Mouse (Mus musculus) kidney, embryonic 14.5 days (tissue): ENCODE data around the gene Ezr. TPM values are rescaled to one million over a fixed set of nuclear protein-coding genes. Genes with fewer than 3 reads are reported as not detected.

Experiments used
- ATAC-seq: fragments of 200-750 bp; cut with Nextera tagmentation; 2 replicates; pipeline ENCODE4 v1.8.0; 2017; ENCODE audit warnings: moderate number of reproducible peaks, mild to moderate bottlenecking, moderate TSS enrichment, moderate library complexity; ENCODE audit not compliant: low FRiP score, low TSS enrichment
- H3K27ac ChIP-seq: fragments of 300-500 bp; sonication (generic); 2 replicates; pipeline ENCODE4 v1.5.1; 2014; ENCODE audit warnings: low read depth, mild to moderate bottlenecking, low read length, moderate library complexity, mixed read lengths
- H3K27me3 ChIP-seq: fragments of 300-500 bp; sonication (generic); 2 replicates; pipeline ENCODE4 v1.6.1; 2014; ENCODE audit warnings: mild to moderate bottlenecking, low read length; ENCODE audit not compliant: control insufficient read depth, insufficient read depth
- H3K36me3 ChIP-seq: fragments of 300-500 bp; sonication (generic); 2 replicates; pipeline ENCODE4 v1.6.1; 2014; ENCODE audit warnings: low read length, mixed read lengths; ENCODE audit not compliant: control insufficient read depth, insufficient read depth
- H3K4me1 ChIP-seq: fragments of 300-500 bp; sonication (generic); 2 replicates; pipeline ENCODE4 v1.6.1; 2014; ENCODE audit warnings: low read length, mixed read lengths; ENCODE audit not compliant: control insufficient read depth, insufficient read depth
- H3K4me2 ChIP-seq: fragments of 300-500 bp; sonication (generic); replicated peaks from 2 replicates; pipeline ENCODE4 v1.6.1; 2014; ENCODE audit warnings: low read depth, mild to moderate bottlenecking, low read length
- H3K4me3 ChIP-seq: fragments of 300-500 bp; sonication (generic); 2 replicates; pipeline ENCODE4 v1.5.1; 2014; ENCODE audit warnings: mild to moderate bottlenecking, low read length
- H3K9ac ChIP-seq: fragments of 300-500 bp; sonication (generic); 2 replicates; pipeline ENCODE4 v1.6.1; 2014; ENCODE audit warnings: low read depth, mild to moderate bottlenecking, low read length, moderate library complexity
- H3K9me3 ChIP-seq: fragments of 300-500 bp; sonication (generic); 2 replicates; pipeline ENCODE4 v1.6.1; 2016; ENCODE audit warnings: low read length; ENCODE audit not compliant: control insufficient read depth
- WGBS: fragments of 180-500 bp; shearing (Covaris S2); extraction: QIAGEN DNeasy Blood & Tissue Kit; methylation state at CpG from one replicate; pipeline ENCODE4 v1.1.7; 2014; 5-methylcytosine and 5-hydroxymethylcytosine counted together
- polyA plus RNA-seq: library from polyadenylated mRNA; unstranded; fragments of >200 nt; fragmentation: Nextera tagmentation; extraction: Ambion mirVana; gene quantifications from 2 replicates; pipeline ENCODE4 v1.2.1, GENCODE M21; 2014

Gene Ezr
- polyA plus RNA-seq, 1 experiment from 2014 or later: 158 TPM

DNA sequence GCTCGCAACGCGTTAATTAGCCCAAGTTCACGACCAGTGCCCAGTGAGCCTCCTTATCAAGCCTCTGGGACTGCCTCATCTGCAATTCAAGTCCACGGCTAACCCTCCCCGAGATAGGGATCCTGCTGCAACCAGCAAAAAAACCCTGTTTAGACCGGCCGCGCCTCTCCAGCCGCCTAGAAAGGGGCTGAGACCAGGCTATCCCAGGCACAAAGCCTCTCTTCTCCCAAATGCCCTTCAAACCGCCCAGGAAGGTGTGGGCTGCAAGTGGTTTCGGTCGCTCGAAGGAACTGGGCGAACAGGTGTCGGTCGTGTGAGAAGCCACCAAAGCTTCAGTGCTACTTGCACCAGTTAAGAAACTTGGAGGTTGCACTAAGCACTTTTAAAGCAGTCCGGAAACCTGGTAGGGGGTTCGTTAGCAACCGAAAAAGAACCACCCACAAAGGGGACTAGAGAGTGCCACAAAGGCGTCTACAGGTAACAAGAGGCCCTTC is 504 bp downstream of the Ezr start:
- WGBS: 1% methylated on average over 21 of the region's 21 CpGs
- H3K27ac ChIP-seq: peak overlapping the region; percentile 90
- peak overlapping the region; percentile 88 for H3K4me2 ChIP-seq
- H3K4me1 ChIP-seq: peaks cover 23% of the 10 kb centered on the region
- no peaks in the 10 kb centered on the region for H3K36me3 ChIP-seq
- H3K9ac ChIP-seq: peak overlapping the region; percentile 89
- H3K27me3 ChIP-seq: no peaks in the 10 kb centered on the region
- ATAC-seq: 0 out of 2 replicates have a peak, but pooled peaks have one; percentile 3
- peak overlapping the region; percentile 83 for H3K4me3 ChIP-seq
- no peaks in the 10 kb centered on the region for H3K9me3 ChIP-seq

DNA sequence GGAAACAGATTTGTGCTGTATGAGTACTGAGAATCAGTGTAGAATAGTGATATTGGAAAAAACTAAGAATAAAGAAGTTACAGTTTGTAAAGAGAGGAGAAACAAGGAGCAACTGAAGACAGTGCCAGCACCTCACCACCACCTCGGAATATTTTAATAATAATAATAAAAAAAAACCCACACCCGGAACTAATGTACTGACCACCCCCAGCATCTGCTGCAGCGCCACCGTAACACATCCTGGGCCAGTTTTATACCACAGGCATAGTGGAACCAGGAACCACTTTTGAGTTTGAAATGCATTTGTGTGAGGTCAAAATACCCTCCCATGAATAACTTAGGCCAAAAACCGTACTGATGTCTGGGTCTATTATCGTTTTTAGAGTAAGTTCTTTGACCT is 1.3 kb downstream of the Ezr start:
- Histone ChIP-seq H3K27ac (no peak overlapping the region), H3K4me1 (peaks cover 28% of the 10 kb centered on the region), H3K27me3 (no peaks in the 10 kb centered on the region), H3K4me2 (peak overlapping the region; percentile 88), H3K4me3 (peak overlapping the region; percentile 83), H3K36me3 (no peaks in the 10 kb centered on the region), H3K9ac (peak overlapping the region; percentile 89; the same call in 1 of the 2 replicates), H3K9me3 (no peaks in the 10 kb centered on the region)
- 46% methylated on average over 6 of the region's 6 CpGs for WGBS
- no peak for ATAC-seq

DNA sequence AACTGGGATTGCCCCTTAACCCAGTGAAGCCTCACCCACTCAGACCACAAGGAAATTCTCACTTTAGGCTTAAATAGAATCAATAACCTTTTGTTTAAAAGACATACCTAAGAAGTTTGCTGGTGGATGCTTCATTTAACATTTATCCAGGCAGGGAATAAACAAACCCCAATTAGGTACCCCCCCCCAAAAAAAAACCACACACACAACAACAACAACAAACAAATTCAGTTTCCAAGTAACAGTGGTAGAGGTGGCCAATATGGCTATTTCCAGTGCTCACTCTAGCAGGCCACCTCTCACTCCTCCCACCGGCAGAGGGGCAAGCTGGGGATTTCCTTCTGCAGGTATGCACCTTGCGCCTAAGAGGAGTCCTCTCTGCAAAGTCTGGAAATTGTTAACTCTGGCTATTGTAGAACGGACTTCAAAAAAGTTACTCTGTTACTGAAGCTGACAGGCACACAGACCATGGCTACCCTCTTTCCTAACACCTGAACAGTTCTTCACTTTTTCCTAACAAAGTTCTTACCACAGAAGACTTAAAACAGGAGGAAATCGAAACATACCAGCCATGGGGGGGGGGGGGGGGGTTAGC is 2.0 kb downstream of the Ezr start:
- H3K27ac ChIP-seq: no peak overlapping the region; the same call in 1 of the 2 replicates
- ATAC-seq: no peak
- no peaks in the 10 kb centered on the region for H3K36me3 ChIP-seq
- H3K27me3 ChIP-seq: no peaks in the 10 kb centered on the region
- WGBS: 50% methylated on average over 4 of the region's 4 CpGs
- peaks cover 28% of the 10 kb centered on the region for H3K4me1 ChIP-seq
- peak overlapping the region; percentile 83 for H3K4me3 ChIP-seq
- H3K9me3 ChIP-seq: no peaks in the 10 kb centered on the region
- H3K9ac ChIP-seq: 0 out of 2 replicates have a peak overlapping the region, but pooled peaks have one; percentile 18
- H3K4me2 ChIP-seq: peak overlapping the region; percentile 88

DNA sequence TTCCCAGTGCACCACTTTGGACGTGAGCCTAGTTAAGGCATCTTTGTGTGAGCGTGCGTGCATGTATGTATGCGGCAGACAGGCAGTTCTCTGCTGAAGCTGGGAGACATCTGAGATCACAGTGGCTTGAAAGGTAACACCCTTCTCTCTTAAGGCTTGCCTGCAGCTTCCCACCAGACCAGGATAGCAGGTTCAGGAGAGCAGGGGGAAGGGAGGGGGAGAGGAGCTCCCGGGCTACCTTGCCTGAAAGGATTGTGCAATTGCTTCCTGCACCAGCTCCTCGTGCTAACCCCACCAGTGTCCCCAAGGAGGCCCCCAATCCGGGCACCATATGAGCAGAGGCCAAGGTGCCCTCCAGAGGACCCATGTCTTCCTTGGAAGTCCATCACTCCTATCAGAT is 3.0 kb downstream of the Ezr start:
- peak overlapping the region; percentile 81; the same call in 1 of the 2 replicates for H3K27ac ChIP-seq
- no peaks in the 10 kb centered on the region for H3K27me3 ChIP-seq
- H3K9me3 ChIP-seq: no peaks in the 10 kb centered on the region
- H3K9ac ChIP-seq: peak overlapping the region; percentile 52; the same call in 1 of the 2 replicates
- peaks cover 28% of the 10 kb centered on the region for H3K4me1 ChIP-seq
- peak overlapping the region; percentile 88 for H3K4me2 ChIP-seq
- peak overlapping the region; percentile 44 for H3K4me3 ChIP-seq
- ATAC-seq: no peak
- WGBS: 8% methylated on average over 7 of the region's 7 CpGs
- no peaks in the 10 kb centered on the region for H3K36me3 ChIP-seq

- Histone ChIP-seq H3K4me3 (peak overlapping the region; percentile 44), H3K9me3 (no peaks in the 10 kb centered on the region), H3K4me2 (peak overlapping the region; percentile 88), H3K4me1 (peaks cover 32% of the 10 kb centered on the region), H3K27me3 (no peaks in the 10 kb centered on the region), H3K36me3 (no peaks in the 10 kb centered on the region), H3K27ac (peak overlapping the region; percentile 81), H3K9ac (peak overlapping the region; percentile 52)
- peak; percentile 48 for ATAC-seq
- WGBS: 3% methylated on average over 23 of the region's 23 CpGs
Observed at GRCm38 (mm10) chr17:6778771-6779509, 3.6 kb downstream of the Ezr start.

GRCm38 (mm10) chr17:6778332-6778683 is 4.3 kb downstream of the Ezr start:
- Histone ChIP-seq H3K27me3 (no peaks in the 10 kb centered on the region), H3K4me3 (peak overlapping the region; percentile 44), H3K9ac (peak overlapping the region; percentile 52), H3K27ac (peak overlapping the region; percentile 81), H3K9me3 (no peaks in the 10 kb centered on the region), H3K4me2 (peak overlapping the region; percentile 88), H3K4me1 (peaks cover 32% of the 10 kb centered on the region), H3K36me3 (no peaks in the 10 kb centered on the region)
- WGBS: 2% methylated on average over 9 of the region's 9 CpGs
- ATAC-seq: no peak

GRCm38 (mm10) chr17:6777629-6778331 is 4.8 kb downstream of the Ezr start:
- Histone ChIP-seq H3K4me1 (peaks cover 36% of the 10 kb centered on the region), H3K27ac (no peak overlapping the region), H3K9me3 (no peaks in the 10 kb centered on the region), H3K27me3 (no peaks in the 10 kb centered on the region), H3K9ac (no peak overlapping the region), H3K4me2 (no peak overlapping the region), H3K36me3 (no peaks in the 10 kb centered on the region), H3K4me3 (peak overlapping the region; percentile 44; the same call in 1 of the 2 replicates)
- 61% methylated on average over 12 of the region's 12 CpGs for WGBS
- no peak for ATAC-seq

- Histone ChIP-seq H3K27ac (no peak overlapping the region), H3K4me2 (no peak overlapping the region), H3K36me3 (no peaks in the 10 kb centered on the region), H3K27me3 (no peaks in the 10 kb centered on the region), H3K9me3 (no peaks in the 10 kb centered on the region), H3K4me1 (peaks cover 37% of the 10 kb centered on the region), H3K9ac (no peak overlapping the region), H3K4me3 (no peak overlapping the region)
- ATAC-seq: no peak
- 63% methylated on average over 6 of the region's 6 CpGs for whole genome bisulfite sequencing
Observed at GRCm38 (mm10) chr17:6777061-6777460, 5.5 kb downstream of the Ezr start.
